Mouse (Mus musculus) liver, postnatal 0 days (tissue): ENCODE results near the gene Itsn1.

Source experiments
- CTCF ChIP-seq: sonication (generic); IDR thresholded peaks from 2 replicates; pipeline ENCODE4 v1.5.1; 2016; ENCODE audit warnings: antibody characterized with exemption, low read depth
- EP300 ChIP-seq: IDR thresholded peaks from 2 replicates; pipeline ENCODE4 v1.6.1; 2016; ENCODE audit warnings: antibody characterized with exemption, low read depth, mild to moderate bottlenecking

DNA sequence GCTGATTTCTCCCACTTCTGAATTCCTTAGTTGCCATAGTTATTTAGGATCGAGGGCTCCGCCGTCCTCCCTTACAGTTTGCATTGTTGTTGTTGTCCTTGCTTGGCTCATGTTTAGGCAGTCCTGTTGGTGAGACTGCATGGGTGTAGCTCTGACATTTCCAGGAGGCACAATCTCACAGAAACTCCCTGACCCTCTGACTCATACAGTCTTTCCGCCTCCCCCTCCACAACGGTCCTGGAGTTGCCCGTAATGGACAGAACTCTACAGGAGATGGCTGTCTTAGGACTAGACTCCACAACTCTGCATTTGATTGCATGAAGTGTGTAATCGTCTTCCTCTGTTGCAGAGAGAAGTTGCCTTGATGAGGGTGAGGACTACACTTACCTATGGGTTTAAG lies 65.2 kb downstream of the Itsn1 start:
- TF ChIP-seq CTCF (no peak), EP300 (no peak)
